Mouse (Mus musculus): Measurements from ENCODE around the gene Ndc1. TPM values are rescaled to one million over a fixed set of nuclear protein-coding genes. Genes with fewer than 3 reads are reported as not detected.
A peak's percentile ranks its signal among the peaks of the same experiment; 100 is the strongest.

The Ndc1 gene
- total RNA-seq, 2 experiments from 2014 or later, result 51.5 to 66.9 TPM

DNA sequence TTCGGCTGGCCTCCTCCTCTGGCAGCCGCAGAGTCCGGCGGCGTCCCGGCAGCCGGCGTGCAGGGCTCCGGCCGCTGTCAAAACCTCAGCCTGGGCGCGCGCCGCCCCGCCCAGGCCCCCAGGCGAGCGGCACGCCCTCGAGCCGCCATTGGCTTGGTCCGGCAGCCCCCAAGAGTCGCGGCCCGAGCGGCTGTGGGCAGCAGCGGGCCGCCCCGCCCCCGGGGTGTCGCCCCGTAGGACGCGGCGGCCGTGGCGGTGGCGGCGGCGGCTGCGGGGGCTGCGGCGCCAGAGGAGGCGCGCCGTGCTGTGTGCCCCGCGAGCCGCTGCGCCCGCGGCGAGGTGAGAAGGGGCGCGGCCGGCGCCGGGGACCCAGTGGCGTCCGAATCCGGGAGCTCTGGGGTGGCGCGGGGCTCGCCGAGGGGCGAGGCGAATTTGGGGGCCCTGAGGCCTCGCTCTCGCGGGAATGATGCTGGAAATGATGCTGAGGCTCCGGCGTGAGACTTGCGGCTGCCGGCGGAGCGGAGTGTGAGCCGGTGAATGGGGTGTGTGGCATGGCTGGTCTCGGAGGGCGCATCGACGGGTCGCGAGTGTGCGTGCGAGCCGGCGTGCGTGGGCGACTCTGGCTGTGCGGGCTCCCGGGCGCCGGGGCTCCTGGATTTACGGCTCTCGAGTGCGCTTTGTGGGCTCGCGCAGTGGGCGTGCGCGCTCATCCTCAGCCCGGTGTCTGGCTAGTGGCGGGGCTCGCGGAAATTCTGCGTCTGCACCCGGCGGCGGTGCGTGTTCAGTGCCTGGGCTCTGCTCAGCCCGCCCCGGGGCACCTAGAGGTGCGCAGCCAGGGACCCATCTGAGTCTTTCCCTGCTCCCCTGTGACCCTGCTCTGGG, 67.0 kb downstream of the Ndc1 start, which contains the start of gene Glis1:
TSS of gene Glis1 (plus strand) at position 236 of the 882 bp plus-strand sequence.
- ATAC-seq (replicated peaks; ENCODE audit: low FRiP score, low TSS enrichment, poor library complexity, severe bottlenecking), result peak; percentile 59

DNA sequence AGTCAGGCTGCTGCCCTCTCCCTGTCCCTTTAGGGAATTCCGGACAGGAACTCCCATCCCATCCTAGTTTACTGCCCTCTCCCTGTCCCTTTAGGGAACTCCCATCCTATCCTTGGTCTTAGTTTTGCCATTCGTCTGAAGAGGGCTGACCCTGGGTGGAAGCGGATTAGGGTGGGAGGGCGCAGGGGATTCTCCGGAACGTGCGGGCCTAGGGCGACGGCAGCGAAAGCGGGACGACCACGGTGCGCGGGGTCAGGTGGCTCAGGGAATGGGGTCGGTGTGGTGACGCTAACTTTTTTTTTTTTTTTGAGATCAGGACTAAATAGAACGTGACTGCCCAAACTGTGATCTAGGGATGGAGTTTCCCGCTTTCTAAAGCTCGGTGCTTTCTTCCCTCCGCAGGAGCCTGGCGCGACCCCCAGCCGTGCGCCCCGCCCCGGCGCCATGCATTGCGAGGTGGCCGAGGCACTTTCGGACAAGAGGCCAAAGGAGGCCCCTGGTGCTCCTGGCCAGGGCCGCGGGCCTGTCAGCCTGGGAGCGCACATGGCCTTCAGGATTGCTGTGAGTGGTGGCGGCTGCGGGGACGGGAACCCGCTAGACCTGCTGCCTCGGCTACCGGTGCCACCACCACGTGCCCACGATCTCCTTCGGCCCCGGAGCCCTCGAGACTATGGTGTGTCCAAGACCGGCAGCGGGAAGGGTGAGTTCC, 67.8 kb downstream of the Ndc1 start:
- no peak for ATAC-seq (replicated peaks; ENCODE audit: low FRiP score, low TSS enrichment, poor library complexity, severe bottlenecking)

DNA sequence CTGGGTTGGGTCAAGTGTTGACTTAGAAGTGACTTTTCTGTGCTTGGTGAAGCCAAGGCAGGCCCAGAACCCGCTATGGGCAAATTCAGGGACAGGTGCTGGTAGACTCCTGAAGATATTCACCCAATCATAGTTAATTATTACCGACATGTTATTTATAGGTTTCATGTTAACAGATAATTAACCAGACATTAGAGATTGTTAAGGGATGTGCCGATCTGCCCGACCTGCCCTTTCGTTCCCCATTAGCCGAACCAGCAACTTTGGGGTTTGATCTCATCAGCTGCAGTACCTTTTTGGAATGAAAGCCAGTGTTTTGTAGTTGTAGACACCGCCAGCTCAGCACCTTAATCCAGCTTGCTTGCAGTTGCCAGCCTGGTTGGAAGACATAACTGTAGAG, 68.9 kb downstream of the Ndc1 start:
- no peak for ATAC-seq (replicated peaks; ENCODE audit: low FRiP score, low TSS enrichment, poor library complexity, severe bottlenecking)

DNA sequence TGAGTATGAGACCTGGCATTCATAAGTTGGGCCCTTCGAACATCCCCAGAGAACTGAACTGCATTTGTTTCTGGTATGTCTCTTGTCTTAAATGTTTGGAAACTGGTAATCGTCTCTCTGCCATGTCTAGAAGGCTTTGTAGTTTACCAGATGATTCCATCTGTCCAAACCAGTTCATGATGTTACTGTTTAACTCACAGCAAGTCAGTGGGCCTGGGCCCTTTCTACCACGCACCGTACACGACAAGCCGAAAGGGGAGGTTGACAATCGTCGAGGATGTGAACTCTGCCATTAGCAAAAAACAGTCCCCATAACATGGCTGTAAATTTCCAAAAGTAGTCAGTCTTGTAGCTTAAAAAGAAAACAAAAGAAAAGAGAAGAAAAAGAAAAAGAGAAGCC, 71.2 kb downstream of the Ndc1 start:
- no peak for ATAC-seq (replicated peaks; ENCODE audit: low FRiP score, low TSS enrichment, poor library complexity, severe bottlenecking)

DNA sequence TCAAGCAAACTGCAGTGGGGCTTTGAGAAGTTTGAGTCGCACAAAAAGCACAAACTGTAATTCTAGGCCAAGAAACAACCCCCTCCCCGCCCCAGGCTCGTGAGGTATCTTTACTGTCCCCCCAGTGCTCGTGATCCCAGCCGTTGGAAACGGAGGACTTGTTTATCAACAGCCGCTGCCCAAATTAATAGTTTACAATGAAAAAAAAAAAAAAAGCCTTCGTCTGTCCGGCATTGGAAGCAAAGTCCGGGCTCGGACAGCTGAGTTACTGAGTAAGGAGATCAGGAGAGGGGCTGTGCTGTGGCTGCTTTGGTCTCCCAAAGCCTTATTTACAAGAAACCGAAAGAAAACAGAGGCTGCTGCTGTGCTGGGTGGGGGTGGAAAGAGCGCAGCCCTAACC, 72.7 kb downstream of the Ndc1 start:
- ATAC-seq (replicated peaks; ENCODE audit: low FRiP score, low TSS enrichment, poor library complexity, severe bottlenecking), result no peak

DNA sequence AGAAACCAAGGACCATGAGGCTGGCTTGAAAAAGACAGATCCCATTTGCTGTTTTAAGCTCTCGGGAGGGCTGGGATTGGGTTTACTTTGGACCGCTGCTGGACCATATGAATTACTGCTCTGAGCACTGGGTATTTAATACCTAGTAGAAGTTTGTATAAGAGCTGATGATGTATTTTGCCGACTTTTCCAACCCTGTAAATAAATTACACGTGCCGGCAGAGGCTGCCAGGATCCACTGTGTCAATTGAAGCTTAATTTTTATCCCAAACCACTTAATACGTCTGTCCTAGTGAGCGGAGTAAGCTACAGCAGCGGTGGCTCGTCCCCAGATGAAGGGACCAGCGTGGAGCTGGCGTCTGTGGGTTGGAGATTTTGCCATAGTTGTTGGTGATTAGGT, 74.7 kb downstream of the Ndc1 start:
- no peak for ATAC-seq (replicated peaks; ENCODE audit: low FRiP score, low TSS enrichment, poor library complexity, severe bottlenecking)

DNA sequence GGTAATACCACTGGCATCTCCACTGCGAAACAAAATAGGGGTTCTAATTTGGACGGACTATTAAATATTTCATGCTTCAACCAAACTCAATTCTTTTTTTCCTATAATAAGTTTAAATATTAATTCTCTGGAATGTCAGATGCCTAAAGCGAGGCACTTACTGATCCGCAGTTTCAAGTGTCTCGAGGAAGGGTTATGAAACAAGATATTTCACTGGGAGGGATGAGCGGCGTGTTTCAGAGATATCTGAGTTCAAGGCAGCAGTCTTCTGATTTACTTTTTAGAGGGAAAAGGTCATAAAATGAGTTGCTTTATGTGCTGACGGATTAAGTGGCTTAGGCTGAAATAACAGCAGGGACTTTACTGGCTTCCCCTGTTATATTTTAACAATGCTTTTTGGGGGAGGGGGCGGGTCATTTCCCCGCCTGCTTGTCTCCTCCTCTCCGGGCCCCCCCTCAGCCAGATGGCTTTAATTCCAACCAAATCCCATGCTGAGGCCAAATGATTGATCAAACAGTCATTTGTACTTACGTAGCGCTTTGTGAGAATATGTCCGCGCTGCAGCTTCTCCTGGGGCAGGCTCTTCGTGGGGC, 75.4 kb downstream of the Ndc1 start:
- no peak for ATAC-seq (replicated peaks; ENCODE audit: low FRiP score, low TSS enrichment, poor library complexity, severe bottlenecking)

DNA sequence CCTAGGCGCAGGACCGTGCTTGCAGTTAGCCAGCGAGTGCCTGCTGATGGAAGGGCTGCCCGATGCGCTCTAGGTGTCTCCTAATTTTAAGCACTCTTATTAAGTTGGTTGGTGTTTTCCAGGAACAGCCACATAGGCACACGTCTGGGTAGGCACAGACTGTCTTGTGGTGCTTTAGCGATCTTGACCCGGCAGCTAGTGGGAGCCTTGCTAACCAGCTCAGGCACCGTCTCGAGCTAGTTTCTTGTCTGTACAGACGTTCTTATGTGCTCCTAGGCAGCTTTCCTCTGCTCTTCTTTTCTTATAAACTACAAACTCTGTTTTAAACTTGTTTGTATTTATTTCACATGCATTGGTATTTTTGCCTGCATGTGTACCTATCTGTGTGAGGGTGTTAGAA, 76.0 kb downstream of the Ndc1 start:
- ATAC-seq (replicated peaks; ENCODE audit: low FRiP score, low TSS enrichment, poor library complexity, severe bottlenecking), result no peak

DNA sequence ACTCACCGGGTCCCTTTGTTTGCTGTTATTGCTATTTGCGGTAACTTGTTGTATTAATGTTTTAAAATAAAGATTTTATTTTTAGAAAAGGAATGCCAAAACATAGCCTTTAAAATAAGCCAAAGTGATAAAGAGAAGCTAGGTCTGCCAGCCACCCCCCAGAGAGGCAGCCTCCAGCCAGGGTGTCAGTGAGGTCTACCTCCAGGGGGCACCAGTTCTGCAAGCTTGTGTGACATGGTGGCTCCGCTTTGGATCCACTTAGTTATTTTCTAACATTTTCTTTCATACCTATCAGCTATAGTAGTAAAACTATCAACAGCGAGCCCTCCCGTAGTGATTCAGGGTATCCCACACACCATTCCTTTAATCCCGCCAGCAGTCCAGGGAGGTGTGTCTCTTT, 80.9 kb downstream of the Ndc1 start:
- ATAC-seq (replicated peaks; ENCODE audit: low FRiP score, low TSS enrichment, poor library complexity, severe bottlenecking), result no peak

DNA sequence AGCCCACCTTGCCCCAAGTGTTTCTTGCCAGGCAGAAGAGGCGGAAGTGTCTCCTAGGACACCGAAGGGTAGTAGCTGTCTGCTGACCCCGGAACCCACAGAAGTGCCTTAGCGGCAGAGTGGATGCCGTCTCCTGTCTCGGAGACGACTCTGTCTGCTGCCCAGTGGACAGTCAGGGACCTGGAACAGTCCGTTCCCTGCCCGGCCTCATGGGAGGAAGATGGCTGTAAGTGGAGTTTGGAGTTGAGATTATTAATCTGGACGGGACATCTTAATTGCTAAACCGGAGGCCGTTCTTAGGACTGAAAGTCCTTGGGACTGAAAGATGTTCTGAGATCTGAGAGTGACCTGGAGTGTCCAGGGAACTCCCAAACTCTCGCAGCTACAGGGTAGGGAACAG, 81.9 kb downstream of the Ndc1 start:
- ATAC-seq (replicated peaks; ENCODE audit: low FRiP score, low TSS enrichment, poor library complexity, severe bottlenecking), result no peak

DNA sequence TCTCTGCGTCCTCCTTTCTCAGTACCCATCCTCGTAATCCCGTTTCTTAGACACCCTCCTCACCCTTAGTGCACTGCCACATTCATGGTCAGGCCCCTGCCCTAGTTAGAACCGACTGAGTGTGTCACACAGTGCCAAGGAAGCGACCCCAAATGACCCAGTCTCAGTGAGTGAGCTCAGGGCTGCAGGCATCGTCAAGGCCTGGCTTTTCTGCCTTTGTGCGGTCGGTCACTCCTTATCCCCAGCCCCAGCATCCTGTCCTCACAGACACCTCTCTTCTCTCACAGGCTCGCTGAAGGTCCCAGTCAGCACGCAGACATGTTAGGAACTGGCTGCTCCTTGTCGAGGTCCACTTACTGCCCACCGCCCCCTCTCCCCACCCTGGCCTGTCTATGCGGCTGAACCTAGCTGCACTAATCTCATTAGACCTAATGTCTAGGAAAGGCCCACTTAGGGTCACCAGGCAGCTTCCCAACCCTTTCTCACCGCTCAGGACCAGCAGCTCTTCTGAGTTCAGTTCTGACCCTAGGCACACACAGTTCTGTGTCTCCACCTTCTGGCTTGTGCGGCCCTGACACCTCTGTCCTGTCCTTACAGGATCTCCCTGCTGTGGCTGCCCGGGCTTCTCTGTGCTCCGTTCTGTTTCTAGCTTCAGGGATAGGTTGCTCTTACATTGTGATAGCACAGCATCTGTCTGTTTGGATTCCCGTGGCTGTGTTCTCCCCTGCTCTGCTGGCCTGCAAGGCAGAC, 84.9 kb downstream of the Ndc1 start:
- ATAC-seq (replicated peaks; ENCODE audit: low FRiP score, low TSS enrichment, poor library complexity, severe bottlenecking), result no peak

DNA sequence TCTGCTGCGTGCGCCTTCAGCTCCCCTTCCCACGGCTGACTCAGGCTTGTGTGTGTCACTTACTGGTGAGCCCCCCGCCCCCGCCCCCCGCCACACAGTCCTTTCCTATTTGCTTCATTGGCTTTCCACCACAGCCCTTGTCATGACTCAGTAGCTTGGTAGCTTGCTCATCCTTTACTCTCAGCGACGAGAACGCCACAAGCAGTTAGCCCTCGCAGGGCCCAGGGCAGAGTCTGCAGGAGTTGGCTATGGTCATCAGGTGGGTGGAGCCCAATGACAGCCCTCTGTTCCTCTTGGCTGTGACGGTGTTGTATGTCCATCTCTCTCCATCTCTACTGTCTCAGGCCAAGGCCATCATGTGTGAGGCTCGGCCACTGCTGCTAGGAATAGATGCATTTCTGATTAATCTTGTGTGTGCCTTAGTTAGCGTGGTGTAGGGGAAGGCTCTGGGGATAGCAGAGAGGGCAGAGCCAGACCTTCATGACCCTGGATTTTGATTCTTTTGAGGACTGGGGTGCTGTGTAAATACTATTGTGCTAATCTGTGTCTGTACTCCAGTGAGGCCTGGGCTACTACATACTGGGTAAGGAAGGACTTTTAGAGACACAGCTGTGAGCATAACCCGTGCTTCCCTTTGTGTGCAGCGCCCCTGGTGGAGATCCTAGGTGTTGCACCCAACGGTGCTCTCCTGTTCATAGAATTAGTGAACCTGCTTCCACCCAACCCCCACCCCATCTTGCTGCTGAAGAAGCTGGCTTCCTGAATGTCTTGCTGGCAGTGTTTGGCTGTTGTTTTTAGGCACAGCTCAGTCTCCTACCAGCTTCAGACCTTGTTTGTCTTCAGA, 85.8 kb downstream of the Ndc1 start:
- ATAC-seq (replicated peaks; ENCODE audit: low FRiP score, low TSS enrichment, poor library complexity, severe bottlenecking), result peak; percentile 71

DNA sequence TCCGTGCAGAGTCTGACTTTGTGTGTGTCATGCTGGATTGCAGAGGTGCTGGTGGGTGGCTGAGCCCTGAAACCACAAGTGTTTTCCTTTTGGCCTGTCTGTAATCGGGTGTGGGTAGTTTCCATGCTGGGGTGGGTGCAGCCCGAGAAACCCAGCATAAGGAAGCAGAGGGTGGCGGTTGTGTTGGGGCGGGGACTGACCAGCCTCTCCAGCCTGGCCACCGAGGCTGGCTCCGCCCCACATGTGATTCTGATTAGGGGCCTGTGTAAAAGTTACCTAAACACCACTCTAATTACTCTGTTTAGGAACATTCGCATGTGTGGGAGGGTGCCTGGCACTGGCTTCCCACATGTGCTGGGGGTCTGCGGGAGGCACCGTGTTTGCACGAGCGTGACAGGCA, 90.0 kb downstream of the Ndc1 start:
- peak; percentile 57; the same call in 1 of the 2 replicates for ATAC-seq (replicated peaks; ENCODE audit: low FRiP score, low TSS enrichment, poor library complexity, severe bottlenecking)

DNA sequence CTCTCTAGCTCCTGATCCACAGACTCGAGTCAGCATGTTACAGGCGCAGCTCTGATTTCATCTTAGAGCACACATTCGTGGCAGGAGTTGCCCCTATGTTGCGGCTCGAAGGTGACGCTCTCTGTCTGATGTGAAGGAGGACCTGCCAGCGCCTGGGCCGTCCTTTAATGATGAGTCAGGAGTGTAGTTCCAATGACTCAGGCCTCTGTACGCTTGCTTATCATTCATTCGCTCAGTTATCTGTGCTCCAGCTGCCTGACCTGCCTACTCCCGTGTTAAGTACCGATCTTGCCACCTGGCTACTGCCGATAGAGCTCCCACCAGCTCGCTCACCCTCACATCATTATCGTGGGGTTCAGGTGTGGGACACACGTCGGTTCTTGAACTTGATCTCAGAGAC, 91.3 kb downstream of the Ndc1 start:
- peak; percentile 57 for ATAC-seq (replicated peaks; ENCODE audit: low FRiP score, low TSS enrichment, poor library complexity, severe bottlenecking)

DNA sequence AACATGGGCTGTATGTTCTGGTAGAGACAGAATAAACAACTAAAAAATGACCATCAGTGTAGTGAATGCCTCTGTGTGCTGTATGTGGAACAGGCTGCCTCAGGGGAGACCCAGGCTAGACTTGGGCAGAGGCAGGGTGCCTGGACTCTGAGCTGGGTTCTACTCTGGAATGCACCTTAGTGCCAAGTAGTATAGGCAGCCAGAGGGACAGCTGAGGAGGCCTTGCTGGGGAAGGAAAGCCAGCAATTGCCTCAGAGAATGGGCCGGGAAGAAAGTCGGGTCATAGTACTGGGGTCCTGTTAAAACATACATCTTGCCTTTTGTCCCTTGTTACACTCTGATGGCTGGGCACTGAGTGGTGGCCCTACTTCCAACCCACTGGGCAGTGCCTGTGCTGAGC, 91.9 kb downstream of the Ndc1 start:
- no peak for ATAC-seq (replicated peaks; ENCODE audit: low FRiP score, low TSS enrichment, poor library complexity, severe bottlenecking)

DNA sequence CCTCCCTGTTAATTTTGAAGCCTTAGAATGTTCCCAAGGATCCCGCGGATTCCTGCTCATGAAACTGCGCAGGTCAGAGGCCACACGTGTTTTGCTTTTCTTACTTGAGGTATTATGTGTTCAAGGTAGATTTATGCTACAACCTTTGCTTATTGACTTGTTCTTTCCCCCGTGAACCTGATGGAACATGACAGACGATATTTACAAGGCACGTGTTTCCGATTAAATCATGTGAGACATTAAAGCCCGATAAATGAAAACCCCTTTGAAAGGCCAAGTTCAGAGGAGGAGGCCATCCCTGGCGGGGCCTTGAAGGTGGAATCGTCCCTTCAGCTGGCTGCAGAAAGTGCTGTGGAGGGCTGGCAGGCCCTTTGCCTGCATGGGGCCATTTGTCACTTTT, 92.9 kb downstream of the Ndc1 start:
- ATAC-seq (replicated peaks; ENCODE audit: low FRiP score, low TSS enrichment, poor library complexity, severe bottlenecking), result no peak

All from megakaryocyte-erythroid progenitor cell, adult 5-6 weeks (primary cell).